Mouse (Mus musculus) retina, embryonic 14.5 days (tissue): ENCODE results near the gene Pou3f1.
"Not testable (repeated sequence)": the region's sequence is repeated elsewhere in the genome, so short reads cannot be mapped to it uniquely, and the experiment has no call there.

Source experiments
- DNase-seq: peaks from one replicate; pipeline ENCODE4 v3.0.0-alpha.2; 2015; ENCODE audit warnings: low spot score

Pou3f1 gene

GRCm38 (mm10) chr4:124692416-124692861 lies 35.8 kb downstream of the Pou3f1 start:
- no peak for DNase-seq

GRCm38 (mm10) chr4:124693135-124693894 lies 36.7 kb downstream of the Pou3f1 start, which contains the start of gene Utp11:
Gene Utp11 (minus strand): TSS chr4:124693600.
- DNase-seq, result peak; percentile 92

- DNase-seq, result no peak
Observed at GRCm38 (mm10) chr4:124694572-124694971, 38.0 kb downstream of the Pou3f1 start.

- no peak for DNase-seq
Observed at GRCm38 (mm10) chr4:124695786-124696516, 39.3 kb downstream of the Pou3f1 start.

- DNase-seq, result no peak
Observed at GRCm38 (mm10) chr4:124699791-124700190, 43.2 kb downstream of the Pou3f1 start.

GRCm38 (mm10) chr4:124700248-124700971 lies 43.8 kb downstream of the Pou3f1 start, which contains the start of gene Fhl3:
Gene Fhl3 (plus strand): TSS chr4:124700701.
- DNase-seq, result peak; percentile 58

GRCm38 (mm10) chr4:124701052-124701845 lies 44.6 kb downstream of the Pou3f1 start:
- DNase-seq, result peak; percentile 23

GRCm38 (mm10) chr4:124701916-124702315 lies 45.3 kb downstream of the Pou3f1 start:
- DNase-seq, result no peak

GRCm38 (mm10) chr4:124703406-124703805 lies 46.8 kb downstream of the Pou3f1 start:
- DNase-seq, result no peak

GRCm38 (mm10) chr4:124703881-124704796 lies 47.5 kb downstream of the Pou3f1 start:
- DNase-seq, result peak; percentile 31

GRCm38 (mm10) chr4:124704797-124705474 lies 48.3 kb downstream of the Pou3f1 start:
- peak; percentile 22 for DNase-seq

- no peak for DNase-seq
Observed at GRCm38 (mm10) chr4:124705661-124706269, 49.2 kb downstream of the Pou3f1 start.

GRCm38 (mm10) chr4:124707381-124708199 lies 51.0 kb downstream of the Pou3f1 start:
- not testable (repeated sequence) for DNase-seq

- not testable (repeated sequence) for DNase-seq
Observed at GRCm38 (mm10) chr4:124708200-124708517, 51.6 kb downstream of the Pou3f1 start.

- peak; percentile 65 for DNase-seq
Observed at GRCm38 (mm10) chr4:124708518-124709477, 52.2 kb downstream of the Pou3f1 start.

- DNase-seq, result no peak
Observed at GRCm38 (mm10) chr4:124709961-124710446, 53.4 kb downstream of the Pou3f1 start.
